Mouse (Mus musculus): ENCODE results near the gene Ipo13.

DNA sequence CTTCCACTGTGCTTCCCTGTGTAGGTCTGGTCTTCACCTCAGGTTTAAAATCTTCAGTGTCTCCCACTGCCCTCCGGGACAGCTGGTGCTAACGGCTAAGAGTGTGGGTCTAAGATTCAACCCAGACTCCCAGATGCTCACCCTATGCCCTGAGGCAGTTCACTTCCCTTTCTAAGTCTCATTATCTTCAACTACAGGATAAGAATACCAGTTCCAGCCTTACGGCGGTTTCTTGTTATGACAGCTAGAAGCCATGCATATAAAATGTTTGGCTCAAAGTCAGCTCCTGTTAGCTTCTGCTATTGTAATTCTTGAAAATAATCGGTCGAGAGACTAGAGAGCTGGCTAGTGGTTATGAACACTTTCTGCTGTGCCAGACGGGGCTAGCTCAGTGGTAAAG, 32.7 kb upstream of the Ipo13 start:
- TF ChIP-seq CTCF (IDR thresholded peaks at IDR 0.05; ENCODE audit: extremely low read depth, insufficient read depth, low read length) (no peak), POLR2A (IDR thresholded peaks at IDR 0.05; ENCODE audit: extremely low read depth, insufficient read depth, low read length) (no peak)

All from cortical plate, adult 2 months (tissue).